Mouse (Mus musculus) heart, adult 2 months (tissue): ENCODE data around the gene Sec61b.

Experiments used
- CTCF ChIP-seq: fragments of 200-600 bp; IDR thresholded peaks from 2 replicates; pipeline ENCODE4 v1.8.1; 2022; ENCODE audit warnings: antibody characterized with exemption, mild to moderate bottlenecking, moderate library complexity
- POLR2A ChIP-seq: fragments of 200-500 bp; IDR thresholded peaks from 2 replicates; pipeline ENCODE4 v1.6.1; 2011; ENCODE audit warnings: mild to moderate bottlenecking, low read depth, low read length, control low read depth; ENCODE audit not compliant: insufficient read depth

DNA sequence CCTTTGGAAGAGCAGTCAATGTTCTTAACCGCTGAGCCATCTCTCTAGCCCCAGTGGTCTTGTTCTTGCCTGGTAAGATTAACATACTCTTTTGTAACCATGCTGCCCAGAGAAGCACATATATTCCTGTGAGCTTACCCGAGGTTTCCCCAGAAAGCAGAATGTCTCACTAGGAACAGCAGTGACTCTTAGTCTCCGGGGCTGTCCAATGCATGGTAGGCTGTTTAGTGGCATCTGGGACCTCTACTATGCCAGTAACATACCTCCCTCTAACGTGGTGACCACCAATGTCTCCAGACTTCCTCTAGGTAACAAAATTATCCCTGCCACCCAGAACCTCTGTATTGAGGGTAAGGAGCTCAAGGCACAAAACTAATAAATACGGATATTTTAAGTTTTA is 43.4 kb upstream of the Sec61b start:
- TF ChIP-seq POLR2A (no peak), CTCF (no peak)
